Mouse (Mus musculus) lung, embryonic 15.5 days (tissue): Measurements from ENCODE around the gene Krtap31-2. TPM values are rescaled to one million over a fixed set of nuclear protein-coding genes. Genes with fewer than 3 reads are reported as not detected.

Source experiments
- ATAC-seq: fragments of 200-750 bp; cut with Nextera tagmentation; 2 replicates; pipeline ENCODE4 v1.8.0; 2017; ENCODE audit warnings: moderate number of reproducible peaks, borderline replicate concordance; ENCODE audit not compliant: low FRiP score, low TSS enrichment; ENCODE audit errors: extremely low read depth
- H3K27ac ChIP-seq: fragments of 300-500 bp; sonication (generic); 2 replicates; pipeline ENCODE4 v1.5.1; 2015; ENCODE audit warnings: moderate library complexity, mild to moderate bottlenecking, inconsistent platforms
- H3K27me3 ChIP-seq: fragments of 300-500 bp; sonication (generic); 2 replicates; pipeline ENCODE4 v1.6.1; 2015; ENCODE audit warnings: inconsistent platforms
- H3K36me3 ChIP-seq: fragments of 300-500 bp; sonication (generic); 2 replicates; pipeline ENCODE4 v1.6.1; 2015; ENCODE audit warnings: inconsistent platforms
- H3K4me1 ChIP-seq: fragments of 300-500 bp; sonication (generic); 2 replicates; pipeline ENCODE4 v1.6.1; 2015; ENCODE audit warnings: inconsistent platforms
- H3K4me2 ChIP-seq: fragments of 300-500 bp; sonication (generic); 2 replicates; pipeline ENCODE4 v1.6.1; 2015; ENCODE audit warnings: inconsistent platforms, mild to moderate bottlenecking, moderate library complexity
- H3K4me3 ChIP-seq: fragments of 300-500 bp; sonication (generic); 2 replicates; pipeline ENCODE4 v1.5.1; 2015; ENCODE audit warnings: mild to moderate bottlenecking, inconsistent platforms
- H3K9ac ChIP-seq: fragments of 300-500 bp; sonication (generic); 2 replicates; pipeline ENCODE4 v1.6.1; 2015; ENCODE audit warnings: inconsistent platforms
- H3K9me3 ChIP-seq: fragments of 300-500 bp; sonication (generic); 2 replicates; pipeline ENCODE4 v1.6.1; 2016; ENCODE audit warnings: inconsistent platforms
- WGBS: fragments of 180-500 bp; shearing (Covaris S2); methylation state at CpG from one replicate; pipeline ENCODE4 v1.1.7; 2015; 5-methylcytosine and 5-hydroxymethylcytosine counted together
- polyA plus RNA-seq: library from polyadenylated mRNA; unstranded; fragments of >200 nt; fragmentation: Nextera tagmentation; extraction: Ambion mirVana; gene quantifications from 2 replicates; pipeline ENCODE4 v1.2.1, GENCODE M21; 2015

Krtap31-2 gene
- not detected in 2 replicates for polyA plus RNA-seq

DNA sequence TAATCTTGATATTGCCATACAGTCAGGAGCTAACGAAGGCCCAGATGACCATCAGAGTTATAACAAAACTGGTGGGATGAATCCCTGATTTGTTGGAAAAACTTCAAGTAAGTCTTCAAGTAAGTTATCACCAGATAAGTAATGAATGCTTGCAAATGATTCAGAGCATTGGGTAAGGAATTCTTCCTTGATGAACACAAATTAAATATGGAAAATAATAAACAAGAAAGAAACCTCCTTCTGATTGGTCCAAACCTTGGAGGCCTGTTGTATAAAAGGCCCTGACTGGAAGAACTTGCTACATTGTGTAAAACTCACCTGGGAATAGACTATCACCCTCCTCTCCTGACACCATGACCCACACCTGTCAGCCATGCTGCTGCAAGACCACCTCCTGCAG, at the start of gene Krtap31-2:
Krtap31-2 (plus strand) TSS at position 301 of the 400 bp plus-strand sequence.
- Histone ChIP-seq H3K9ac (no peak within 1 kb of the TSS), H3K27me3 (peaks cover 3% of the 10 kb centered on the region; the same call in 1 of the 2 replicates), H3K4me3 (no peak within 1 kb of the TSS), H3K27ac (no peak within 1 kb of the TSS), H3K36me3 (no peaks in the 10 kb centered on the region), H3K9me3 (no peaks in the 10 kb centered on the region), H3K4me2 (no peak within 1 kb of the TSS), H3K4me1 (no peaks in the 10 kb centered on the region)
- 75% methylated on average over 1 of the region's 1 CpGs for WGBS
- no peak for ATAC-seq

GRCm38 (mm10) chr11:99907620-99908019, 28.5 kb upstream of the Krtap31-2 start, which contains the start of gene Krtap31-1:
Krtap31-1 (plus strand) TSS chr11:99907920.
- WGBS, result 69% methylated on average over 2 of the region's 2 CpGs
- no peaks in the 10 kb centered on the region for H3K36me3 ChIP-seq
- no peak within 1 kb of the TSS for H3K27ac ChIP-seq
- ATAC-seq, result no peak
- no peak within 1 kb of the TSS for H3K4me2 ChIP-seq
- no peak within 1 kb of the TSS for H3K9ac ChIP-seq
- no peaks in the 10 kb centered on the region for H3K4me1 ChIP-seq
- H3K4me3 ChIP-seq, result no peak within 1 kb of the TSS
- H3K9me3 ChIP-seq, result no peaks in the 10 kb centered on the region
- H3K27me3 ChIP-seq, result no peaks in the 10 kb centered on the region

GRCm38 (mm10) chr11:99914451-99914850, 21.6 kb upstream of the Krtap31-2 start, which contains the start of gene Gm11565:
Gm11565 (plus strand) TSS chr11:99914751.
- Histone ChIP-seq H3K9ac (no peak within 1 kb of the TSS), H3K4me1 (no peaks in the 10 kb centered on the region), H3K4me2 (no peak within 1 kb of the TSS), H3K27me3 (no peaks in the 10 kb centered on the region), H3K27ac (no peak within 1 kb of the TSS), H3K9me3 (no peaks in the 10 kb centered on the region), H3K36me3 (no peaks in the 10 kb centered on the region), H3K4me3 (no peak within 1 kb of the TSS)
- 89% methylated on average over 3 of the region's 3 CpGs for WGBS
- no peak for ATAC-seq

DNA sequence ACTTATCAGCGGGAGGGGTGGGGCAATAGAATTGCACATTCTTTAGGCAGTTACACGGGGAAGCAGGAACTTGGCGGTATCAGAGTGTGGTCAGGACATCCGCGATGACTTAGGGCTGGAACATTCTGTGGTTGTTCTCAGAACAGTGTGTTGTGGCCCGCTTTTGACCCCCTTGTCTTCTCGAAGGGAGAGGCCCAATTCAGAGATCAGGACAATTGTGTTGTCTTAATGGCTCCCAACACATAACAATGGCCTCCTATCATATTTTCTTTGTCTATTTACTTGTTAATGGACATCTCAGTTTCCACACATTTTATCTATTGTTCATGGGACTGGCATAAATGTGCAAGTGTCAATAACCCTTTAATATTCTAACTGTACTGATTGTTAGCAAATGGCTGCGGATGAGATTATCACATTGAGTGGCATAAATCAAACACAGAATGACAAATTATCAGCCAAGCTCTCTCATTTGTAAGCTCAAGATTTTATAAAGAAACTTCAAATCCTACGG, 1.7 kb downstream of the Krtap31-2 start:
- Histone ChIP-seq H3K9me3 (no peaks in the 10 kb centered on the region), H3K4me1 (no peaks in the 10 kb centered on the region), H3K9ac (no peak overlapping the region), H3K4me3 (no peak overlapping the region), H3K36me3 (no peaks in the 10 kb centered on the region), H3K27ac (no peak overlapping the region), H3K4me2 (no peak overlapping the region), H3K27me3 (no peaks in the 10 kb centered on the region)
- ATAC-seq, result no peak
- 76% methylated on average over 9 of the region's 9 CpGs for WGBS

- no peak within 1 kb of the TSS for H3K4me3 ChIP-seq
- H3K27ac ChIP-seq, result no peak within 1 kb of the TSS
- H3K36me3 ChIP-seq, result no peaks in the 10 kb centered on the region
- 85% methylated on average over 2 of the region's 2 CpGs for WGBS
- no peaks in the 10 kb centered on the region for H3K4me1 ChIP-seq
- no peak within 1 kb of the TSS for H3K4me2 ChIP-seq
- no peak for ATAC-seq
- H3K9me3 ChIP-seq, result no peaks in the 10 kb centered on the region
- H3K9ac ChIP-seq, result no peak within 1 kb of the TSS
- no peaks in the 10 kb centered on the region for H3K27me3 ChIP-seq
These were observed 12.1 kb downstream of the Krtap31-2 start, which contains the start of gene Krtap9-5 for GRCm38 (mm10) chr11:99948175-99948574. Krtap9-5 (plus strand) TSS chr11:99948475.

GRCm38 (mm10) chr11:99964213-99964612, 28.1 kb downstream of the Krtap31-2 start:
- WGBS, result 55% methylated on average over 6 of the region's 6 CpGs

DNA sequence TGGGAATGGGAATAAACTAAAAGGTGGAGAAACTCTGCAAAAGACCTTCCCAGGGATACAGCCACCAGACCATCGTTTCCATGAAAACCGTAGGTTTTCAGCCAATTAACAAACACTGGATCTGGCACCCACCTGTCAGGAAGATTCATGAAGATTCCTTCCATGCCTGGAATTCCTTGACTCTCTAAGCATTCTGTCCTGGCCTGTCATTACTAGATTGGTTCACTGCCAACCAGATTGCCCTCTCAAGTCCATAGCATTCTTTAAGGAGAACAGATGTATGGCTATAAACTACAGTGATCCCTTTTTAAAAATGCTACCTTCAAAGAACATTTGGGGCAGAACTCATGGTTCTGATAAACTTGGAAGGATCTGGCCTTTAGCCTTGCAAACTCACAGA, 29.9 kb downstream of the Krtap31-2 start:
- Histone ChIP-seq H3K4me2 (no peak overlapping the region), H3K27ac (no peak overlapping the region), H3K9ac (no peak overlapping the region), H3K9me3 (no peaks in the 10 kb centered on the region), H3K27me3 (no peaks in the 10 kb centered on the region), H3K4me1 (no peaks in the 10 kb centered on the region), H3K36me3 (no peaks in the 10 kb centered on the region), H3K4me3 (no peak overlapping the region)
- WGBS, result 10% methylated on average over 2 of the region's 2 CpGs
- ATAC-seq, result no peak

More at GRCm38 (mm10) chr11:99964213-99964612, 28.1 kb downstream of the Krtap31-2 start:
- Histone ChIP-seq H3K9ac (no peak overlapping the region), H3K4me3 (no peak overlapping the region), H3K9me3 (no peaks in the 10 kb centered on the region), H3K27ac (no peak overlapping the region), H3K4me1 (no peaks in the 10 kb centered on the region), H3K27me3 (no peaks in the 10 kb centered on the region), H3K36me3 (no peaks in the 10 kb centered on the region), H3K4me2 (no peak overlapping the region)
- ATAC-seq, result no peak

- Histone ChIP-seq H3K36me3 (no peaks in the 10 kb centered on the region), H3K4me1 (no peaks in the 10 kb centered on the region), H3K9ac (no peak within 1 kb of the TSS), H3K27ac (no peak within 1 kb of the TSS), H3K9me3 (peaks cover 2% of the 10 kb centered on the region; the same call in 1 of the 2 replicates), H3K4me2 (no peak within 1 kb of the TSS), H3K4me3 (no peak within 1 kb of the TSS), H3K27me3 (no peaks in the 10 kb centered on the region)
- ATAC-seq, result no peak
- 68% methylated on average over 5 of the region's 5 CpGs for WGBS
These were observed 42.9 kb downstream of the Krtap31-2 start, which contains the start of gene Krtap29-1 for GRCm38 (mm10) chr11:99978953-99979352. Krtap29-1 (minus strand) TSS chr11:99979053.

DNA sequence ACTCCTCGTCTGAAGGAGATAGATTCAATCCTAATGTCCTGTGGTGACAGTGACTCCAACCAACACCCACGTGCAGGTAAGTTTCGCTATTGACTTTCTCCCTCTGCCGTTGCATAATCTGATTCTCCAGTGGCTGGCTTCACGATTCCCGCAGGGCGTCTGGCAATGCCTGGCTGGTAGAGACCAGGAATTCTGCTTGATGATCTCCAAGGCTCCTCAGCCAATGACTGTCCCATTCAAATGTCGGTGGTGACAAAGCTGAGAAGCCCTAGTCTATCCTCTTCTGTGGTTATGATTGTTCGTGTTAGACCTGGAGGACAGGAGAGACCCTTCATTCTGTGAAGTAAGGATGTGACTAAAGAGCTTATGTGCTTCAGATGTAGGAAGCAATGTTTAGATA, 46.6 kb downstream of the Krtap31-2 start:
- no peak overlapping the region for H3K27ac ChIP-seq
- H3K4me2 ChIP-seq, result no peak overlapping the region
- ATAC-seq, result no peak
- H3K9me3 ChIP-seq, result no peaks in the 10 kb centered on the region
- H3K4me3 ChIP-seq, result no peak overlapping the region
- H3K4me1 ChIP-seq, result no peaks in the 10 kb centered on the region
- no peak overlapping the region for H3K9ac ChIP-seq
- no peaks in the 10 kb centered on the region for H3K36me3 ChIP-seq
- no peaks in the 10 kb centered on the region for H3K27me3 ChIP-seq
- 82% methylated on average over 9 of the region's 9 CpGs for WGBS

- Histone ChIP-seq H3K27ac (no peak overlapping the region), H3K9me3 (no peaks in the 10 kb centered on the region), H3K27me3 (no peaks in the 10 kb centered on the region), H3K36me3 (no peaks in the 10 kb centered on the region), H3K4me2 (no peak overlapping the region), H3K4me3 (no peak overlapping the region), H3K4me1 (no peaks in the 10 kb centered on the region), H3K9ac (no peak overlapping the region)
- ATAC-seq, result no peak
- WGBS, result 85% methylated on average over 1 of the region's 1 CpGs
These were observed 47.4 kb downstream of the Krtap31-2 start for GRCm38 (mm10) chr11:99983442-99983841.

DNA sequence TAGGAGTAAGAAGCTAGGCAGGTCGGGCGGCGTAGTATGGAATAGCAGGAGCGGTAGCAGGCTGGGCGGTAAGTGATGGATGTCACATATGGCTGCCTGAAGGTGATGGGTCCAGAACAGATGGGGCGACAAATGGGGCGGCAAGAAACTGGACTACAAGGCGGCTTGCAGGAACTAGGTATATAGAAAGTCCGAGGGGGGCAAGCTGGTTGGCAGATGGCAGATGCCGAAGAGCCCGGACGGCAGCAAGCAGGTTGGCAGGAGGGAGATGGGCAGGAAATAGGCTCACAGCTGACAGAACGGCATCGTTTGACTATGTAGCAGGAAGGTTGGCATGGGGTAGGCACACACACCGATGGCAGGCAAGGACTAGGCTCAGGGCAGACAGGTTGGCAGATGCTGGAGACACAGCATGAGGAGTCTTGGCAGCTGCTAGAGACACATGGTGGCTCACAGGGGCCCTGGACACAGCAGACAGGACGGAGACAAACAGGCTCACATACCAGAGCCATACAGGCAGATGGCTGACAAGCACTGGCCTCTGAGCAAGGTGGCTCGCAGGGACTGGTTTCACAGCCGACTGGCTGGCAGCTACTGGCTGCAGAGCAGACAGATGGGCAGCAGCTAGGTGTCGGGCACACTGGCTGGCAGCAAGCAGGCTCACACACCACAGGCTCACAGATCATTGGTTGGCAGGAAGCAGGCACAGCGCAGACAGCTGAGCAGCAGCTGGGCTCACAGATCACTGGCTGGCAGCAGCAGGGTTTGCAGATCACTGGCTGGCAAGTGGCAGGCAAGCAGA, 49.4 kb downstream of the Krtap31-2 start:
- no peak; the same call in 1 of the 2 replicates for ATAC-seq
- Histone ChIP-seq H3K27ac (no peak overlapping the region), H3K4me1 (no peaks in the 10 kb centered on the region), H3K4me3 (no peak overlapping the region), H3K27me3 (no peaks in the 10 kb centered on the region), H3K4me2 (no peak overlapping the region), H3K9me3 (no peaks in the 10 kb centered on the region), H3K36me3 (no peaks in the 10 kb centered on the region), H3K9ac (no peak overlapping the region)
- 65% methylated on average over 20 of the region's 20 CpGs for WGBS

DNA sequence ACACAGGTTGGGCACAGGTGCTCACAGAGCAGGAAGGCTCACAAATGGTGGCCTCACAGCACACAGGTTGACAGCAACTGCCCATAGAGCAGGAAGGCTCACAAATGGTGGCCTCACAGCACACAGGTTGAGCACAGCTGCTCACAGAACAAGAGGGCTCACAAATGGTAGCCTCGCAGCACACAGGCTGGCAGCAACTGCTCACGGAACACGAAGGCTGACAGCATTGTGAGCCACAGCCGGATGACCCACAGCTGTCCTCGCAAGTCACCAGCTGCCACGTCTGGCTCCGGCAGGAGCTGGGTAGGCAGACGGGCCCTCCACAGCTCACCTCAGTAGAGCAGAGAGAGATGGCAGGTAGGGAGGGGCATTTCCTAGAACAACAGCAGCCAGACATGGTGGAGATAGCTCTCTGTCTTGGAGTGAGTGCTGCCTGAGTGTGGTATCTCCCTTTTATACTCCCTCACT, 50.1 kb downstream of the Krtap31-2 start, which contains the start of gene Krtap16-1:
Krtap16-1 (minus strand) TSS at position 418 of the 468 bp plus-strand sequence.
- Histone ChIP-seq H3K27me3 (no peaks in the 10 kb centered on the region), H3K36me3 (no peaks in the 10 kb centered on the region), H3K4me2 (no peak within 1 kb of the TSS), H3K9me3 (no peaks in the 10 kb centered on the region), H3K27ac (no peak within 1 kb of the TSS), H3K4me3 (no peak within 1 kb of the TSS), H3K9ac (no peak within 1 kb of the TSS), H3K4me1 (no peaks in the 10 kb centered on the region)
- WGBS, result 52% methylated on average over 8 of the region's 8 CpGs
- ATAC-seq, result no peak
